Mouse (Mus musculus) stomach, postnatal 0 days (tissue): ENCODE measurements at regions not wholly inside any gene's neighbourhood (a gene's known extent, or its start where the extent isn't known, plus 50 kb on each side); places are given as distances from the start of the nearest gene placed in this dataset.

Source experiments
- CTCF ChIP-seq: IDR thresholded peaks from 2 replicates; pipeline ENCODE4 v1.5.1; 2016; ENCODE audit warnings: antibody characterized with exemption, low read depth, mild to moderate bottlenecking, moderate library complexity
- EP300 ChIP-seq: optimal IDR thresholded peaks from 2 replicates; pipeline ENCODE3; 2016; ENCODE audit warnings: antibody characterized with exemption

DNA sequence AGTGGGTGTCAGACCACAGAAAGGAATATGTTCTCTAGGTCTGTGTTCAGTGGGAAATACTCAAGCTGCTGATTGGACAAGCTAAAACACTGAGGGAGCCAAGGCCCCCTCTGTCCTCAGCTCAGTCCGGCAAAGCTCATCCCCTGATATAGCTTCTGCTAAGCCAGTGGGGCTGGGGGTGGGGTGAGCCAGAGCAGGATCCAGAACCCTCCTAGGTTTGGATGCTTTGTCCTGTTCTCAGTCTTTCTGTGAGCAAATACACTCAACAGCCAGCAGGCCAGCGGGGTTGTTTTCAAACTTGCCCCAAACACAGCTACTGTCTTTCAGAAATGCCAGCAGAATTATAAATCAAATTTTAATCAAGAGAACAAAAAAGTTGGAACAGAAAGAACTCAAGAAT is 454.4 kb downstream of the Wdr11 start:
- TF ChIP-seq CTCF (no peak), EP300 (no peak)
